Mouse (Mus musculus) MEL (cell line): ENCODE data around the gene Mgll. TPM values are rescaled to one million over a fixed set of nuclear protein-coding genes. Genes with fewer than 3 reads are reported as not detected.

ENCODE experiments used
- DNase-seq: peaks from one replicate; pipeline ENCODE4 v3.0.0; 2011; ENCODE audit warnings: low read depth, low spot score
- H3K27ac ChIP-seq: 2 replicates; pipeline ENCODE4 v1.5.1; 2012; ENCODE audit warnings: low read depth, mild to moderate bottlenecking, control low read depth, low read length, moderate library complexity; ENCODE audit not compliant: control insufficient read depth
- H3K27me3 ChIP-seq, 2 experiments: fragments of 150-350 bp in 1 of 2; sonication (generic) in 1 of 2; 2 replicates each; pipeline ENCODE4 v1.6.1; 2012; ENCODE audit warnings: low read length in 2 of 2, mild to moderate bottlenecking in 2 of 2, improper control_type of control experiment in 1 of 2, moderate library complexity in 1 of 2; ENCODE audit not compliant: insufficient read depth in 2 of 2, control insufficient read depth in 1 of 2
- H3K36me3 ChIP-seq, 2 experiments: 2 replicates each; pipeline ENCODE4 v1.6.1; 2012 to 2014; ENCODE audit warnings: low read length in 2 of 2, improper control_type of control experiment in 1 of 2, inconsistent platforms in 1 of 2, mild to moderate bottlenecking in 1 of 2; ENCODE audit not compliant: insufficient read depth in 2 of 2, control insufficient read depth in 1 of 2
- H3K4me1 ChIP-seq, 2 experiments: fragments of 150-350 bp in 1 of 2; sonication (generic) in 1 of 2; 2 replicates each; pipeline ENCODE4 v1.6.1; 2012; ENCODE audit warnings: low read length in 2 of 2, improper control_type of control experiment in 1 of 2, mild to moderate bottlenecking in 1 of 2; ENCODE audit not compliant: insufficient read depth in 2 of 2, control insufficient read depth in 1 of 2
- H3K4me3 ChIP-seq, 2 experiments: fragments of 150-350 bp in 1 of 2; sonication (generic) in 1 of 2; 2 replicates each; pipeline ENCODE4 v1.5.1; 2012; ENCODE audit warnings: low read depth in 2 of 2, low read length in 2 of 2, mild to moderate bottlenecking in 2 of 2, moderate library complexity in 2 of 2, control low read depth in 1 of 2, improper control_type of control experiment in 1 of 2; ENCODE audit not compliant: control insufficient read depth in 1 of 2, insufficient read depth in 1 of 2
- H3K79me2 ChIP-seq: 2 replicates; pipeline ENCODE4 v1.6.1; 2012; ENCODE audit warnings: mild to moderate bottlenecking, low read length, moderate library complexity; ENCODE audit not compliant: control insufficient read depth, poor library complexity, insufficient read depth
- H3K9ac ChIP-seq: 2 replicates; pipeline ENCODE4 v1.6.1; 2012; ENCODE audit warnings: low read depth, mild to moderate bottlenecking, control low read depth, low read length, moderate library complexity; ENCODE audit not compliant: control insufficient read depth, poor library complexity, severe bottlenecking
- H3K9me3 ChIP-seq: fragments of 150-350 bp; sonication (generic); replicated peaks from 2 replicates; pipeline ENCODE4 v1.6.1; 2012; ENCODE audit warnings: mild to moderate bottlenecking, low read length, improper control_type of control experiment, moderate library complexity; ENCODE audit not compliant: insufficient read depth
- CHD1 ChIP-seq: IDR thresholded peaks from 2 replicates; pipeline ENCODE4 v1.6.1; 2012; ENCODE audit warnings: low read depth, mild to moderate bottlenecking, inconsistent platforms, low read length, improper control_type of control experiment
- CTCF ChIP-seq, 3 experiments: IDR thresholded peaks in 2 of 3; conservative IDR thresholded peaks in 1 of 3; 2 replicates each; pipeline ENCODE4 v1.5.1; 2011 to 2012; ENCODE audit warnings: low read length in 3 of 3, low read depth in 2 of 3, mild to moderate bottlenecking in 2 of 3, improper control_type of control experiment in 1 of 3, inconsistent platforms in 1 of 3, mixed read lengths in 1 of 3, moderate library complexity in 1 of 3; ENCODE audit not compliant: control insufficient read depth in 1 of 3, insufficient read depth in 1 of 3, poor library complexity in 1 of 3, severe bottlenecking in 1 of 3
- E2F4 ChIP-seq: IDR thresholded peaks from 2 replicates; pipeline ENCODE4 v1.6.1; 2011; ENCODE audit warnings: low read depth, low read length, improper control_type of control experiment, borderline replicate concordance
- ELF1 ChIP-seq: IDR thresholded peaks from 2 replicates; pipeline ENCODE4 v1.6.1; 2014; ENCODE audit warnings: low read depth, mild to moderate bottlenecking, inconsistent platforms, low read length, improper control_type of control experiment, moderate library complexity
- ETS1 ChIP-seq: IDR thresholded peaks from 2 replicates; pipeline ENCODE4 v1.6.1; 2012; ENCODE audit warnings: low read depth, mild to moderate bottlenecking, inconsistent platforms, low read length, improper control_type of control experiment, moderate library complexity
- HCFC1 ChIP-seq: IDR thresholded peaks from 2 replicates; pipeline ENCODE4 v1.6.1; 2012; ENCODE audit warnings: low read depth, mild to moderate bottlenecking, inconsistent platforms, low read length, improper control_type of control experiment, moderate library complexity
- KAT2A ChIP-seq: conservative IDR thresholded peaks from 2 replicates; pipeline ENCODE4 v1.6.1; 2012; ENCODE audit warnings: low read depth, low read length, improper control_type of control experiment, inconsistent platforms
- MYC ChIP-seq: IDR thresholded peaks from 2 replicates; pipeline ENCODE4 v1.6.1; 2011; ENCODE audit warnings: low read depth, mild to moderate bottlenecking, low read length, improper control_type of control experiment, moderate library complexity
- NRF1 ChIP-seq: IDR thresholded peaks from 2 replicates; pipeline ENCODE4 v1.6.1; 2014; ENCODE audit warnings: low read depth, mild to moderate bottlenecking, inconsistent platforms, low read length, improper control_type of control experiment, moderate library complexity; ENCODE audit not compliant: poor library complexity, insufficient read depth, severe bottlenecking
- POLR2AphosphoS2 ChIP-seq: IDR thresholded peaks from 2 replicates; pipeline ENCODE4 v1.6.1; 2011; ENCODE audit warnings: low read length, improper control_type of control experiment
- RAD21 ChIP-seq: IDR thresholded peaks from 2 replicates; pipeline ENCODE4 v1.6.1; 2011; ENCODE audit warnings: mild to moderate bottlenecking, low read depth, low read length, improper control_type of control experiment
- SMC3 ChIP-seq: IDR thresholded peaks from 2 replicates; pipeline ENCODE4 v1.6.1; 2011; ENCODE audit warnings: low read depth, low read length, improper control_type of control experiment
- TAL1 ChIP-seq: IDR thresholded peaks from 2 replicates; pipeline ENCODE4 v1.6.1; 2012; ENCODE audit warnings: mild to moderate bottlenecking, inconsistent platforms, low read length, moderate library complexity, mixed read lengths
- TBP ChIP-seq: IDR thresholded peaks from 2 replicates; pipeline ENCODE4 v1.8.0; 2011; ENCODE audit warnings: low read depth, low read length, improper control_type of control experiment
- TCF12 ChIP-seq: IDR thresholded peaks from 2 replicates; pipeline ENCODE4 v1.6.1; 2014; ENCODE audit warnings: low read depth, mild to moderate bottlenecking, inconsistent platforms, low read length, improper control_type of control experiment, moderate library complexity
- UBTF ChIP-seq: IDR thresholded peaks from 2 replicates; pipeline ENCODE4 v1.6.1; 2012; ENCODE audit warnings: low read depth, mild to moderate bottlenecking, inconsistent platforms, low read length, improper control_type of control experiment, moderate library complexity, borderline replicate concordance; ENCODE audit not compliant: insufficient read depth
- USF2 ChIP-seq, 2 experiments: IDR thresholded peaks; 2 replicates each; pipeline ENCODE4 v1.6.1; 2011 to 2012; ENCODE audit warnings: improper control_type of control experiment in 2 of 2, low read length in 2 of 2, borderline replicate concordance in 1 of 2, inconsistent platforms in 1 of 2, low read depth in 1 of 2, mild to moderate bottlenecking in 1 of 2; ENCODE audit not compliant: insufficient read depth in 1 of 2
- ZC3H11A ChIP-seq: IDR thresholded peaks from 2 replicates; pipeline ENCODE4 v1.6.1; 2012; ENCODE audit warnings: low read depth, mild to moderate bottlenecking, inconsistent platforms, low read length, improper control_type of control experiment
- ZKSCAN1 ChIP-seq: IDR thresholded peaks from 2 replicates; pipeline ENCODE4 v1.6.1; 2012; ENCODE audit warnings: low read depth, mild to moderate bottlenecking, inconsistent platforms, low read length, improper control_type of control experiment, moderate library complexity
- ZNF384 ChIP-seq: IDR thresholded peaks from 2 replicates; pipeline ENCODE4 v1.6.1; 2012; ENCODE audit warnings: low read depth, mild to moderate bottlenecking, inconsistent platforms, low read length, improper control_type of control experiment
- polyA plus RNA-seq, 2 experiments: library from polyadenylated mRNA; stranded (reverse) in 1 of 2; unstranded in 1 of 2; fragments of >175 nt in 1 of 2; fragments of >200 nt in 1 of 2; gene quantifications; 2 replicates each; pipeline versions ENCODE4 v1.2.1 to v1.2.4; 2012; ENCODE audit warnings: low replicate concordance in 2 of 2, low read depth in 1 of 2; ENCODE audit not compliant: insufficient read length in 2 of 2, insufficient read depth in 1 of 2, missing spikeins in 1 of 2
- total RNA-seq: library from RNA; depleted of rRNA; stranded (reverse); fragments of 300-350 nt; gene quantifications from 2 replicates; pipeline ENCODE4 v1.2.3, GENCODE M21; 2012

The Mgll gene
- total and polyA plus RNA-seq, 3 experiments = not detected

DNA sequence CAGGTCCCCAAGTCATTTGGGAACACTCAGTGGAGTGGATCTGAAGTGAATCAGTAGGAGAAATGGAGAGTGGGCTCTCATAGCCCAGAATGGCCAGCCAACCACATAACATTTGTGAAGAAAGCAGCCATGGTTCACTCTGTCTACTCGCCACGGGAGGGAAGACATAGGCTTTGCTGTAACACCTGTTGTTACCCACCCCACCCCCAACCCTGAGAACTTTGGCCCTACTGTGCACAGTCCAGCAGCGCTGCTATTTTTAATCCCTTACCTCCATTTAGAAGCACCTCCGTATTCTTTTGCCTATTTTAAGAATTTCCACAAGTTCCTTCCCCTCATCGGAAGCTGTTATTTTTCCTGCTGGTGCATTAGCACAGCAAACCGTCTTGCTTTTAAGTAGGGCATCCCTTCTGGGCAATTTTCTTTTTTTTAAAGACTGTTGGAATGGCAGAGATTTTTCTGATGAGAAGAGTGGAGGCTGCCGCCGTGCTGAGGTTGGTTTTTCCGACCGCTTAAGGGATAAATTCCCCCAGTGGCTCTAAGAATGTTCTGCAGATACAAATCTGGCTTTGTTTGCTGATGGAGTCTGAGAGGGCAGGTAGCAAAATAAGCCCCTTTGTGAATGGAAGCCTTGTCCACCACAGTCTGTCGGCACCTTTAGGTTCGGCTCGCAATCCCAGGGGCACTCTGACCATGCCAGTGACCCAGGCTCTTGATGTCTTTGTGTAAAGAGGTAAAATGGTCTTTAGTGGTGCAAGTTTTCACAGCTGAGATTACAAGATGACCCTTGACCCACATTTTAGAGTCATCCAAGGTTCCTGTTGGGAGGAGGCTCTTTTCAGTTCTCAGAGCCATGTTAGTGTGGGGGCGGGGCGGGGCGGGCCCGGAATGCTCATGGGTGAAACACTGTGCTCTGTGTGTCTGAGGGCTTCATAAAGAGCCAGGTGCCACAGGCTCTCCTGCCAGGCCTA, 8.7 kb downstream of the Mgll start:
- Histone ChIP-seq H3K4me3 (no peak overlapping the region), H3K9ac (no peak overlapping the region), H3K36me3 (no peaks in the 10 kb centered on the region), H3K4me1 (no peaks in the 10 kb centered on the region)
- DNase-seq = no peak
- TF ChIP-seq E2F4 (no peak), ZKSCAN1 (no peak), ZC3H11A (no peak), USF2 (IDR thresholded peaks at IDR 0.05; ENCODE audit: borderline replicate concordance in 1 of 2, insufficient read depth in 1 of 2, low read depth in 1 of 2, low read length in 2 of 2) (no peak), CHD1 (no peak), HCFC1 (no peak), ZNF384 (no peak), KAT2A (no peak), ETS1 (no peak), TBP (no peak), ELF1 (no peak), MYC (no peak), SMC3 (no peak), POLR2AphosphoS2 (no peak), UBTF (no peak), CTCF (IDR thresholded peaks at IDR 0.05 in 2 of 3, conservative IDR thresholded peaks at IDR 0.05 in 1 of 3; ENCODE audit: control insufficient read depth in 1 of 3, insufficient read depth in 1 of 3, low read depth in 2 of 3, low read length in 3 of 3, poor library complexity in 1 of 3, severe bottlenecking in 1 of 3) (no peak), TCF12 (no peak), RAD21 (no peak)
- TF ChIP-seq, all 39 proteins: peak for 0
- no peak overlapping the region for H3K27ac ChIP-seq
- H3K79me2 ChIP-seq = no peaks in the 10 kb centered on the region
- peaks cover 0 to 2% of the 10 kb centered on the region in 2 experiments; a peak in 1 of 4 replicates for H3K27me3 ChIP-seq
- no peaks in the 10 kb centered on the region for H3K9me3 ChIP-seq

DNA sequence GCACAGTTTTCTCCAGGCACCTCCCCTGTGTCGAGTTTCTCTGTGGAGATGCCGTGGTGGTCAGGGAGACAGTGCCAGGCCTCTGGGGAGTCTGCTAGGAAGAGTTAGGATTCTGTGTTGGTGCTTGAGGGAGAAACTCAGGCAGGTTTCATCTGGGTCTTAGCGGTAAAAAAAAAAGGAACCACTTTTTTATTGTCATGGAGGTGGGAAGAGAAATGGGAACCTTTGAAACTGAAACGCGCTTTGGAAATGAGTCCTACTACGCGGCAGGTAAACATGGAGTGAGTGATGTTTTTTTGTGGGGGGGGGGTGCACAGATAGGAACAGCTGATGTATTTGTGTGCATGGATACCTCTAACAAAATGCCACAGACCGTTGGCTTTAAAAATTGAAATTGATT, 12.1 kb downstream of the Mgll start:
- no peak for DNase-seq
- no peaks in the 10 kb centered on the region for H3K36me3 ChIP-seq
- no peaks in the 10 kb centered on the region for H3K4me1 ChIP-seq
- H3K79me2 ChIP-seq = no peaks in the 10 kb centered on the region
- no peak overlapping the region for H3K27ac ChIP-seq
- peaks cover 0 to 3% of the 10 kb centered on the region in 2 experiments; a peak in 1 of 4 replicates for H3K27me3 ChIP-seq
- no peak overlapping the region for H3K9ac ChIP-seq
- TF ChIP-seq ZC3H11A (no peak), NRF1 (no peak), TAL1 (no peak)
- no peaks in the 10 kb centered on the region for H3K9me3 ChIP-seq
- no peak overlapping the region for H3K4me3 ChIP-seq
